Mouse (Mus musculus) spleen, adult 2 months (tissue): ENCODE measurements around the gene Gmds. TPM values are rescaled to one million over a fixed set of nuclear protein-coding genes. Genes with fewer than 3 reads are reported as not detected.

ENCODE experiments used
- DNase-seq, 2 experiments: peaks; one replicate each; pipeline versions ENCODE4 v3.0.0 to v3.0.0-alpha.2; 2012 to 2021; ENCODE audit warnings: low spot score in 2 of 2, low read depth in 1 of 2
- H3K27ac ChIP-seq: fragments of 200-500 bp; 2 replicates; pipeline ENCODE4 v1.5.1; 2012; ENCODE audit warnings: low read length, inconsistent platforms; ENCODE audit not compliant: insufficient read depth
- H3K27me3 ChIP-seq: fragments of 200-500 bp; 2 replicates; pipeline ENCODE4 v1.6.1; 2012; ENCODE audit warnings: mild to moderate bottlenecking, moderate library complexity, low read length, inconsistent platforms; ENCODE audit not compliant: control insufficient read depth, insufficient read depth
- H3K36me3 ChIP-seq: fragments of 200-500 bp; 2 replicates; pipeline ENCODE4 v1.6.1; 2012; ENCODE audit warnings: mild to moderate bottlenecking, low read length, inconsistent platforms; ENCODE audit not compliant: control insufficient read depth, insufficient read depth
- H3K4me1 ChIP-seq: fragments of 200-500 bp; 2 replicates; pipeline ENCODE4 v1.6.1; 2011; ENCODE audit warnings: inconsistent platforms; ENCODE audit not compliant: control insufficient read depth, insufficient read depth, insufficient read length
- H3K4me3 ChIP-seq: fragments of 200-500 bp; 2 replicates; pipeline ENCODE4 v1.5.1; 2011; ENCODE audit warnings: mild to moderate bottlenecking, inconsistent platforms; ENCODE audit not compliant: insufficient read depth, insufficient read length; ENCODE audit errors: extremely low read depth
- CTCF ChIP-seq: fragments of 200-500 bp; IDR thresholded peaks from 2 replicates; pipeline ENCODE4 v1.5.1; 2011; ENCODE audit warnings: mild to moderate bottlenecking, inconsistent platforms; ENCODE audit not compliant: insufficient read depth, insufficient read length, insufficient replicate concordance; ENCODE audit errors: extremely low read depth
- POLR2A ChIP-seq: fragments of 200-500 bp; IDR thresholded peaks from 2 replicates; pipeline ENCODE4 v1.6.1; 2011; ENCODE audit warnings: low read depth, low read length, inconsistent platforms
- WGBS: fragments of 180-500 bp; shearing (Covaris S2); methylation state at CpG from one replicate; pipeline ENCODE4 v1.1.7; 2018; 5-methylcytosine and 5-hydroxymethylcytosine counted together
- polyA plus RNA-seq: library from polyadenylated mRNA; depleted of rRNA; stranded (reverse); fragments of >200 nt; gene quantifications from 2 replicates; pipeline ENCODE4 v1.2.3, GENCODE M21; 2012

Gmds gene
- polyA plus RNA-seq, 1 experiment = 7.9 TPM

DNA sequence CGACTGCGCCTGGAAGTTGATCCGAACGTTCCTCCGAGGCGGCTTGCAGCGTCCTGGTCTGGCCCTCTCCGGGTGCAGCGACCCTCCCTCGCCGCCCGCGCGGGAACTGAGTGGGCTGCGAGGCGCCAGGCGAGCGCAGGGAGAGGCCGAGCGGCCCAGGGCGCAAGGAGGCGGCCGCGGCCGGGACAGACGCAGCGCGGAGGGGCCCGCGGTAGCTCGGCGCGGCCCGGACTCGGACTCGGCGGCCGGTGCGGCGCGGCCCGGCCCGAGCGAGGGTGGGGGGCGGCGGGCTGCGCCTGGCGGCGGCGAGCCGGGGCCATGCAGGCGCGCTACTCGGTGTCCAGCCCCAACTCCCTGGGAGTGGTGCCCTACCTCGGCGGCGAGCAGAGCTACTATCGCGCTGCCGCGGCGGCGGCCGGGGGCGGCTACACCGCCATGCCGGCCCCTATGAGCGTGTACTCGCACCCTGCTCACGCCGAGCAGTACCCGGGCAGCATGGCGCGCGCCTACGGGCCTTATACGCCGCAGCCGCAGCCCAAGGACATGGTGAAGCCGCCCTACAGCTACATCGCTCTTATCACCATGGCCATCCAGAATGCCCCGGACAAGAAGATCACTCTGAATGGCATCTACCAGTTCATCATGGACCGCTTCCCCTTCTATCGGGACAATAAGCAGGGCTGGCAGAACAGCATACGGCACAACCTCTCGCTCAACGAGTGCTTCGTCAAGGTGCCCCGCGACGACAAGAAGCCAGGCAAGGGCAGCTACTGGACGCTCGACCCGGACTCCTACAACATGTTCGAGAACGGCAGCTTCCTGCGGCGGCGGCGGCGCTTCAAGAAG lies 531.4 kb downstream of the Gmds start:
- no peaks in the 10 kb centered on the region for H3K36me3 ChIP-seq
- TF ChIP-seq CTCF (no peak), POLR2A (no peak)
- peaks cover 58% of the 10 kb centered on the region for H3K27me3 ChIP-seq
- DNase-seq = no peak
- peaks cover 16% of the 10 kb centered on the region for H3K4me1 ChIP-seq
- H3K27ac ChIP-seq = no peak overlapping the region
- WGBS = under 1% methylated on average over 96 of the region's 101 CpGs
- peak overlapping the region; percentile 50; the same call in 1 of the 2 replicates for H3K4me3 ChIP-seq

DNA sequence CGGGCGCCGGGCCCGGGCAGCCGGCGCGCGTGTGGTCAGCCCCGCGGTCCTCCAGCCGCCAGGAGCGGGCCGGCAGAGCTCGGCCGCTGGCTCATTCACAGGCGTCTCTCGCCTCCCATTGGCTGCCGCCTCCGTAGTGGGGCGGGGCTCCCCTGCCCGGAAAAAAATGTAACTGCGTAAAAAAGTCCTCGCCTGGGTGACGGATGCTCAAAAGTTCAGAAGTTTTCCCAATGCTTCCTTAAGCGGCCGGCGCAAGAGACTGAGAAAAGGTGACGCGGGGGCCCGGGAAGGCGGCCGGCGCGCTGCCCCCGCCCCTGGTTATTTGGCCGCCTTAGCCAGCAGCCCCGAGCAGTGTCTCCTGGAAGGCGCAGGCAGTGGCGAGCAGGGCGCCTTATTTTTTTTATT lies 532.1 kb downstream of the Gmds start, which contains the start of gene Foxc1:
Gene Foxc1 (plus strand): TSS at position 206 of the 405 bp plus-strand sequence.
- under 1% methylated on average over 38 of the region's 40 CpGs for WGBS
- peaks cover 55% of the 10 kb centered on the region for H3K27me3 ChIP-seq
- no peak within 1 kb of the TSS for H3K27ac ChIP-seq
- no peaks in the 10 kb centered on the region for H3K36me3 ChIP-seq
- TF ChIP-seq CTCF (no peak), POLR2A (no peak)
- no peak for DNase-seq
- peaks cover 16% of the 10 kb centered on the region for H3K4me1 ChIP-seq
- H3K4me3 ChIP-seq = peak within 1 kb of the TSS; percentile 50; the same call in 1 of the 2 replicates

DNA sequence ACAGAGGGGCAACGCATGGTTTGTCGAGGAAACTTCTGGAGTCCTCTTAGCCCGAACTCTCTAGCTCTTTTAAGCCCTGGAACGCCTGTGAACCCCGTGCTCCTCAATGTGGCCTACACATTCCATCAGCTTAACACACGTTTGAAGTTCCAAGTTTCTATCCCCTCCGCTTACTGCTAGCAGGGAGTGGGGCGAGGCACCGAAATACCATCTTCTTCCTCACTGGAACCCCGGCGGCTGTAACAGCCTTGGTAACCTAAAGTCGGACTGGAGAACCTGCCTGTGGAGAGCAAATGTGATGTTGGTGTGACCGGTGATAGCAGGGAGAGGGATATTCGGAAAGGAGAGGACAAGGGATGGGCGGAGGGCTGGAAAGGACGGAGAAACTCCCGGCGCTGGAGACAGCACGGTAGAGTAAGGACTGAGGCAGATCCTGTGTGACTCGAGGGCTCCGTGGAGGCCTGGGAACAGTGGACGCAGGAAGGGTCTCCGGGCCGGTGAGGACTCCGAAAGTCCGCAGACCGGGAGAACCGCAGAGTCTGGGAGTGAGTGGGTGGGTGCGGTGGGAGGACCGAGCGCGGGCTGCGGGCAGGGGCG lies 532.6 kb downstream of the Gmds start:
- WGBS = 12% methylated on average over 33 of the region's 34 CpGs
- no peaks in the 10 kb centered on the region for H3K36me3 ChIP-seq
- DNase-seq = no peak
- H3K27me3 ChIP-seq = peaks cover 55% of the 10 kb centered on the region
- TF ChIP-seq CTCF (no peak), POLR2A (no peak)
- H3K4me1 ChIP-seq = peaks cover 18% of the 10 kb centered on the region
- H3K4me3 ChIP-seq = peak overlapping the region; percentile 50; the same call in 1 of the 2 replicates
- no peak overlapping the region for H3K27ac ChIP-seq

GRCm38 (mm10) chr13:31804571-31804970 lies 534.0 kb downstream of the Gmds start:
- peaks cover 50% of the 10 kb centered on the region for H3K27me3 ChIP-seq
- H3K27ac ChIP-seq = no peak overlapping the region
- H3K4me3 ChIP-seq = no peak overlapping the region
- TF ChIP-seq POLR2A (no peak), CTCF (no peak)
- no peak for DNase-seq
- H3K4me1 ChIP-seq = peaks cover 18% of the 10 kb centered on the region
- H3K36me3 ChIP-seq = no peaks in the 10 kb centered on the region
- 16% methylated on average over 7 of the region's 7 CpGs for WGBS

- 12% methylated on average over 31 of the region's 31 CpGs for WGBS
- DNase-seq = no peak
- Histone ChIP-seq H3K27me3 (peaks cover 48% of the 10 kb centered on the region), H3K4me1 (peaks cover 17% of the 10 kb centered on the region), H3K4me3 (no peak overlapping the region), H3K36me3 (no peaks in the 10 kb centered on the region), H3K27ac (no peak overlapping the region)
- no peak for TF ChIP-seq CTCF
- no peak for TF ChIP-seq POLR2A
These were observed 535.1 kb downstream of the Gmds start for GRCm38 (mm10) chr13:31803166-31804093.

DNA sequence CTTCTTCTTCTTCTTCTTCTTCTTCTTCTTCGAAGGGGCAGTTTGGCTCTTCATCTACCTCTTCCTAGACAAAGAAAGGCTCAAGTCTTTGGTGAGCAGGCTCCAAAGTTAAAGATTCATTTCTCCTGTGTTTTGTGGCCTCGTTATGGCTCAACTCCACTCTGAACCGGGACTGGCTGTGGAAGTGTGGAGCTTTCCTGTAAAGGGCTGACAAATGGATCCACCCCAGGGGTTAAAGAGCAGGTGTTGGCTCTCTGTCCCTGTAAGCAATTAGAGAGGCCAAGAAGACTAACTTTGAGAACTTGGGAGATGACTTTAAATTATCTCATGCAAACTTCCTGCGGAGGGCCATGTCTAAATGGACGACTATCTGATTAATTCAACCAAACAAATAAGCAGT lies 536.1 kb downstream of the Gmds start:
- no peak for DNase-seq
- 12% methylated on average over 5 of the region's 5 CpGs for WGBS
- H3K27me3 ChIP-seq = peaks cover 39% of the 10 kb centered on the region
- no peak overlapping the region for H3K4me3 ChIP-seq
- TF ChIP-seq POLR2A (no peak), CTCF (no peak)
- H3K36me3 ChIP-seq = no peaks in the 10 kb centered on the region
- H3K4me1 ChIP-seq = peaks cover 10% of the 10 kb centered on the region
- H3K27ac ChIP-seq = no peak overlapping the region
